Mouse (Mus musculus) liver, postnatal 0 days (tissue): ENCODE measurements around the gene Tgfbi. TPM values are rescaled to one million over a fixed set of nuclear protein-coding genes. Genes with fewer than 3 reads are reported as not detected.

Experiments used
- ATAC-seq: fragments of 200-750 bp; cut with Nextera tagmentation; 2 replicates; pipeline ENCODE4 v1.8.0; 2017; ENCODE audit warnings: mild to moderate bottlenecking, moderate library complexity
- DNase-seq: peaks from one replicate; pipeline ENCODE4 v3.0.0-alpha.2; 2016
- H3K27ac ChIP-seq: fragments of 300-500 bp; sonication (generic); 2 replicates; pipeline ENCODE4 v1.5.1; 2014; ENCODE audit warnings: antibody characterized with exemption, moderate library complexity, mild to moderate bottlenecking, low read depth
- H3K27me3 ChIP-seq: fragments of 300-500 bp; sonication (generic); 2 replicates; pipeline ENCODE4 v1.6.1; 2014; ENCODE audit warnings: low read length, control low read depth, mixed read lengths; ENCODE audit not compliant: insufficient read depth
- H3K36me3 ChIP-seq: fragments of 300-500 bp; sonication (generic); replicated peaks from 2 replicates; pipeline ENCODE4 v1.6.1; 2014; ENCODE audit warnings: mild to moderate bottlenecking, control low read depth, low read length, moderate library complexity, mixed read lengths; ENCODE audit not compliant: insufficient read depth
- H3K4me1 ChIP-seq: fragments of 300-500 bp; sonication (generic); 2 replicates; pipeline ENCODE4 v1.6.1; 2014; ENCODE audit warnings: antibody characterized with exemption, mild to moderate bottlenecking, control low read depth; ENCODE audit not compliant: insufficient read depth
- H3K4me2 ChIP-seq: fragments of 300-500 bp; sonication (generic); 2 replicates; pipeline ENCODE4 v1.6.1; 2014; ENCODE audit warnings: low read depth, mild to moderate bottlenecking, low read length, moderate library complexity, mixed read lengths
- H3K4me3 ChIP-seq: fragments of 300-500 bp; sonication (generic); 2 replicates; pipeline ENCODE4 v1.5.1; 2014; ENCODE audit warnings: low read depth, low read length
- H3K9ac ChIP-seq: fragments of 300-500 bp; sonication (generic); replicated peaks from 2 replicates; pipeline ENCODE4 v1.6.1; 2014; ENCODE audit warnings: mild to moderate bottlenecking, moderate library complexity
- H3K9me3 ChIP-seq: fragments of 300-500 bp; sonication (generic); 2 replicates; pipeline ENCODE4 v1.6.1; 2016; ENCODE audit warnings: mild to moderate bottlenecking, control low read depth, low read length, mixed read lengths
- CTCF ChIP-seq: sonication (generic); IDR thresholded peaks from 2 replicates; pipeline ENCODE4 v1.5.1; 2016; ENCODE audit warnings: antibody characterized with exemption, low read depth
- EP300 ChIP-seq: IDR thresholded peaks from 2 replicates; pipeline ENCODE4 v1.6.1; 2016; ENCODE audit warnings: antibody characterized with exemption, low read depth, mild to moderate bottlenecking
- WGBS: fragments of 180-500 bp; shearing (Covaris S2); extraction: QIAGEN DNeasy Blood & Tissue Kit; methylation state at CpG from one replicate; pipeline ENCODE4 v1.1.7; 2014; ENCODE audit not compliant: insufficient replicate concordance; 5-methylcytosine and 5-hydroxymethylcytosine counted together
- polyA plus RNA-seq: library from polyadenylated mRNA; unstranded; fragments of >200 nt; fragmentation: Nextera tagmentation; extraction: Ambion mirVana; gene quantifications from 2 replicates; pipeline ENCODE4 v1.2.1, GENCODE M21; 2015

Gene Tgfbi
- polyA plus RNA-seq, 1 experiment from 2014 or later: 26.8 TPM

GRCm38 (mm10) chr13:56661914-56662621, 52.7 kb downstream of the Tgfbi start:
- Histone ChIP-seq H3K4me1 (no peaks in the 10 kb centered on the region), H3K4me3 (no peak overlapping the region), H3K4me2 (no peak overlapping the region), H3K27me3 (no peaks in the 10 kb centered on the region), H3K27ac (no peak overlapping the region), H3K9me3 (no peaks in the 10 kb centered on the region), H3K9ac (no peak overlapping the region), H3K36me3 (no peaks in the 10 kb centered on the region)
- no peak for ATAC-seq
- 44% methylated on average over 7 of the region's 7 CpGs for WGBS
- TF ChIP-seq CTCF (no peak), EP300 (no peak)
- DNase-seq: no peak

- TF ChIP-seq EP300 (no peak), CTCF (no peak)
- no peak for ATAC-seq
- WGBS: 61% methylated on average over 17 of the region's 17 CpGs
- Histone ChIP-seq H3K27ac (no peak overlapping the region), H3K9me3 (no peaks in the 10 kb centered on the region), H3K9ac (no peak overlapping the region), H3K4me2 (no peak overlapping the region), H3K4me1 (no peaks in the 10 kb centered on the region), H3K36me3 (no peaks in the 10 kb centered on the region), H3K4me3 (no peak overlapping the region), H3K27me3 (no peaks in the 10 kb centered on the region)
- DNase-seq: no peak
Measured at GRCm38 (mm10) chr13:56664256-56665170, 55.2 kb downstream of the Tgfbi start.

- H3K27ac ChIP-seq: no peak overlapping the region
- no peak for TF ChIP-seq EP300
- no peak for TF ChIP-seq CTCF
- no peaks in the 10 kb centered on the region for H3K36me3 ChIP-seq
- ATAC-seq (no peak), DNase-seq (no peak)
- no peak overlapping the region for H3K4me3 ChIP-seq
- H3K9ac ChIP-seq: no peak overlapping the region
- H3K27me3 ChIP-seq: no peaks in the 10 kb centered on the region
- H3K9me3 ChIP-seq: no peaks in the 10 kb centered on the region
- H3K4me1 ChIP-seq: no peaks in the 10 kb centered on the region
- WGBS: 73% methylated on average over 11 of the region's 11 CpGs
- H3K4me2 ChIP-seq: no peak overlapping the region
Measured at GRCm38 (mm10) chr13:56671206-56671605, 61.9 kb downstream of the Tgfbi start.

- no peak overlapping the region for H3K4me3 ChIP-seq
- no peak for ATAC-seq
- TF ChIP-seq CTCF (no peak), EP300 (no peak)
- H3K4me1 ChIP-seq: peaks cover 5% of the 10 kb centered on the region; the same call in 1 of the 2 replicates
- H3K9me3 ChIP-seq: no peaks in the 10 kb centered on the region
- peak overlapping the region; percentile 59; the same call in 1 of the 2 replicates for H3K27ac ChIP-seq
- H3K36me3 ChIP-seq: no peaks in the 10 kb centered on the region
- no peaks in the 10 kb centered on the region for H3K27me3 ChIP-seq
- 64% methylated on average over 4 of the region's 4 CpGs for WGBS
- no peak for DNase-seq
- no peak overlapping the region for H3K4me2 ChIP-seq
- no peak overlapping the region for H3K9ac ChIP-seq
Measured at GRCm38 (mm10) chr13:56677731-56678130, 68.4 kb downstream of the Tgfbi start.

- TF ChIP-seq EP300 (no peak), CTCF (no peak)
- Histone ChIP-seq H3K4me1 (peaks cover 5% of the 10 kb centered on the region; the same call in 1 of the 2 replicates), H3K27me3 (no peaks in the 10 kb centered on the region), H3K9ac (no peak overlapping the region), H3K4me2 (no peak overlapping the region), H3K4me3 (no peak overlapping the region), H3K36me3 (no peaks in the 10 kb centered on the region), H3K27ac (peak overlapping the region; percentile 59), H3K9me3 (no peaks in the 10 kb centered on the region)
- WGBS: 34% methylated on average over 10 of the region's 10 CpGs
- DNase-seq: peak; percentile 34
- ATAC-seq: peak; percentile 56; the same call in 1 of the 2 replicates
Measured at GRCm38 (mm10) chr13:56678188-56678787, 69.0 kb downstream of the Tgfbi start.
